Mouse (Mus musculus) embryonic stem cell, embryonic (primary cell): ENCODE measurements around the gene Arhgap35.

Experiments used
- CTCF ChIA-PET, 4 experiments: fragments of 300-600 bp in 2 of 4; fragments of 350-600 bp in 2 of 4; sonication (Branson Sonifier 250); formaldehyde crosslinking; loops; one replicate each; lab custom pipeline; 2022; ENCODE audit warnings: inconsistent platforms in 2 of 4; lab: Charles Lee
- POLR2A ChIA-PET, 4 experiments: fragments of 300-600 bp in 2 of 4; fragments of 350-600 bp in 2 of 4; sonication (Branson Sonifier 250); formaldehyde crosslinking; loops; one replicate each; lab custom pipeline; 2022; ENCODE audit warnings: antibody characterized with exemption in 4 of 4, inconsistent platforms in 1 of 4; lab: Charles Lee

Gene Arhgap35

GRCm38 (mm10) chr7:16504573-16505225, 110.1 kb downstream of the Arhgap35 start:
- CTCF ChIA-PET, result interaction anchor here in 1 of 4 experiments (2.5 to 3.6 kb wide), 2 partner anchors 12 to 125 kb away, joined by 7 to 15 read pairs; no protein-coding TSS in a partner anchor
- POLR2A ChIA-PET, result interaction anchor here in 2 of 4 experiments (0.5 to 1.0 kb wide), 3 partner anchors 18 to 110 kb away, joined by 3 to 5 read pairs (median 5); partner anchors contain the start of gene Arhgap35 (in 1 of the 2)

- CTCF ChIA-PET, result interaction anchor here in 1 of 4 experiments (3.6 kb wide), 1 partner anchor 9 kb away, joined by 15 read pairs; no protein-coding TSS in a partner anchor
These were observed 113.2 kb downstream of the Arhgap35 start for GRCm38 (mm10) chr7:16501571-16501970.

DNA sequence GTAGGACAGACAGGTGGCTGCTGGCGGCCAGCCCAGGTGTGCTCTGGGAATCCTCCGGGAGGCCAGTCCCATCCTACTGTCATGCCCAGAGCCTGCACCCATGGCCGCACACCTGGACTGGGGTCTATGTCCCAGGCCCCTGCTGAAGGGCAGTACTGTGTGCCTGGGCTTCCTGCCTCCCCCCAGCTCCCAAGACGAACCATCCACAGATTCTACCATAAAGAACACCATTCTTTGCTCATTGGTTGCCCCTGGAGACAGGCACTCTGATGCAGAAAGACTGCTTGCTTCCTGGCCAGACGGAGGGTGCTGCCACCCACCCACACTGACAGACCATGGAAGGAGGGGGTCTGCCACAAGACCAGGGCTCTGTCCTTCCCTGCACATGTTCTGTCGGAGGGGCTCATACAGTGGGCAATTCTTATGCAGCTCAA, 115.1 kb downstream of the Arhgap35 start:
- POLR2A ChIA-PET, result interaction anchor here in 1 of 4 experiments (0.6 to 1.3 kb wide), 3 partner anchors 10 to 122 kb away, joined by 3 read pairs; no protein-coding TSS in a partner anchor
- CTCF ChIA-PET, result no interaction called here

More at GRCm38 (mm10) chr7:16501571-16501970, 113.2 kb downstream of the Arhgap35 start:
- POLR2A ChIA-PET, result interaction anchor here in 1 of 4 experiments (0.6 to 1.0 kb wide), 2 partner anchors 10 to 113 kb away, joined by 3 read pairs; partner anchors contain the start of gene Arhgap35

DNA sequence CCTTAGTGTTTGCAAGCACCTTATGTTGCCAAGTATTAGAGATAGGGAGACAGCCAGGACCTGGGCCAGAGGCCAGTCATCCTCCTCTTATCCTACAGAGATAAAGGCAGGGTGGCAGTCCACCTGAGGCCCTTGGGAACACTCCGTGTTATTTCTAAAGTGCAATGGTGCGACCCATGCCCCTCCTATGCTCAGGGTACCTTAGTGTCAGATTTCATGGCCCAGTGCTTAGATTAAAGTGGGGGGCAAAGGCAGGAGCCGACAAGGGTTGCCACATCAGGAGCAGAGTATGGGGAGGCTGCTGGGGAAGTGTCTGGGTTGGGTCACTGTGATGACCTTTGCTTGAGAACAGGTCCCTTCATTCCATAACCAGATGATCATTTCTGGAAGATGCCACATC, 118.5 kb downstream of the Arhgap35 start:
- ChIA-PET CTCF (interaction anchor here in 2 of 4 experiments (0.7 to 1.0 kb wide), 3 partner anchors 11 to 311 kb away, joined by 3 to 4 read pairs (median 3); no protein-coding TSS in a partner anchor), POLR2A (no interaction called here)

DNA sequence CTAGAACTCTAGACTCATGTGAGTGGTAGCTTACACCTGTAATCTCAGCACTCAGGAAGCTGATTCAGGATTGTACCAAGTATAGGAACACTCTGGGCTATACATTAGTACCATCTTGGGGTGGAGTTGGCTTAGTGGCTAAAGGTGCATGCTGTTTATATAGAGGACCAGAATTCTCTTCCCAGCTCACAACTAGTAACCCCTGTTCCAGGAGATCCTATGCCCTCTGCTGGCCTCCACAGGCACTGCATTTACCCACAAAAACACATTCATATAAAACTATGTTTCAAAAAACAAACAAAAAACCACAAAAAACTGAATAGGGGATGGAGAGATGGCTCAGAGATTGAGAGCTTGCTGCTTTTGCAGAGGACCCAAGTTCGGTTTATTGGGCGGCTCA, 121.4 kb downstream of the Arhgap35 start:
- CTCF ChIA-PET, result interaction anchor here (0.5 to 6.2 kb wide), 34 partner anchors 9 to 399 kb away, joined by 3 to 108 read pairs (median 4); partner anchors contain the start of genes Arhgap35 (in 1 of the 4) and Gng8 (in 1 of the 4)
- POLR2A ChIA-PET, result interaction anchor here (0.6 to 1.7 kb wide), 12 partner anchors 10 to 199 kb away, joined by 3 to 4 read pairs (median 3); partner anchors contain the start of gene Arhgap35 (in 1 of the 4)

DNA sequence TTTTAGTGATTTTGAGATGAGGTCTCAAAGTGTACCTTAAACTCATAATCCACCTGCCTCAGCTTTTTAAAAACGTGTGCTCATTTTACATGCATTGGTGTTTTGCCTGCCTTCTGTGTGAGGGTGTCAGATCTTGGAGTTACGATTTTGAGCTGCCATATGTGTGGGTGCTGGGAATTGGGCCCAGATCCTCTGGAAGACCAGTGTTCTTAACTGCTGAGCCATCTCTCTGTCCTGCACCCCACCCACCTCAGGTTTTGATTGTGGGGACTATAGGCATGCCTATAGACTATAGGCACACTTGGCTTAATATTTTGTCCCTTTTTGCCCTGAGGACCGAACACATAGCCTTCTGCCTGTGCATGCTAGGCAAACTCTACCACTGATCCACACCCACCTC, 122.6 kb downstream of the Arhgap35 start:
- CTCF ChIA-PET, result interaction anchor here (0.6 to 6.2 kb wide), 42 partner anchors 8 to 410 kb away, joined by 3 to 108 read pairs (median 4); partner anchors contain the start of genes Arhgap35 (in 2 of the 4), Inafm1 (in 1 of the 4) and Npas1 (in 1 of the 4)
- POLR2A ChIA-PET, result interaction anchor here in 3 of 4 experiments (0.7 to 1.7 kb wide), 9 partner anchors 9 to 206 kb away, joined by 3 to 5 read pairs (median 4); partner anchors contain the start of gene Ccdc9 (in 1 of the 3)

DNA sequence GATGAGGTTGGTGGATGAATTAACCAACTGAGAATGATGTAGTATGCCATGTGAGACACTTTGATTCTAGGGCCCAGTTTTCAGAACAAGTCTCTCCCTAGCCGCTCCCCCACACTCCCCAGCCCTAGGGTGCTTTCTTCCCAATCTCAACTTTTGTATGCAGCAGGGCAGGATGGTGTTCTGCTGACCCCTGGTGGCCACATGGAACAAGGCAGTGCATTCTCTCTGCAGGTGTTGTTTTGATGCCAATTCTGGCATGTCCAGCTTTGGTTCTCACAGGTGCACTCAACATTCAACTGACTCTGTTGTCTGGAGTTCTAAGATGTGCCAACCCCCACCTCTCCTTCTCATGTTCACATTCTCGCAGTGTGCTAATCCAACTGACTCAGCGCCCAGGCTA, 123.0 kb downstream of the Arhgap35 start:
- CTCF ChIA-PET, result interaction anchor here (0.5 to 6.2 kb wide), 41 partner anchors 9 to 435 kb away, joined by 3 to 108 read pairs (median 4); partner anchors contain the start of genes Arhgap35 (in 2 of the 4), Inafm1 (in 1 of the 4) and Npas1 (in 1 of the 4)
- POLR2A ChIA-PET, result interaction anchor here (0.6 to 1.7 kb wide), 9 partner anchors 9 to 205 kb away, joined by 3 to 8 read pairs (median 4); partner anchors contain the start of gene Ccdc9 (in 1 of the 4)

GRCm38 (mm10) chr7:16489948-16490347, 124.8 kb downstream of the Arhgap35 start:
- CTCF ChIA-PET, result interaction anchor here (0.5 to 6.2 kb wide), 51 partner anchors 8 to 522 kb away, joined by 3 to 108 read pairs (median 4); partner anchors contain the start of genes Arhgap35 (in 2 of the 4), Ccdc9 (in 1 of the 4), Ehd2 (in 1 of the 4) and Inafm1 (in 1 of the 4)

DNA sequence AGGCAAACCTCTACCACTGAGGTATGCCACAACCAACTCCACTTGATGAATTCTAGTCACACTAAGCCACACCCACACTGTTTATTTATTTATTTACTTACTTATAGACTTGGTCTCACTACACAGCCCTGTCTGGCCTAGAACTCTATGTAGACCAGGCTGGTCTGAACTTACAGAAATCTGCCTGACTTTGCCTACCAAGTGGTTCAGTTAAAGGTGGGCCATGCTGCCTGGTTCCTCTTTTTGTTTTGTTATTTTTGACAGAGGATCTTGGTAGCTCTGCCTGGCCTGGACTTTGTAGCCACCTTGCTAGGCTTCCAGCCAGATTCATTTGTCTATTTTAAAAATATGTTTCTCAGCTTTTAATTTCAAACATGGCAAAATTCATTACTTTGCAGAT, 126.0 kb downstream of the Arhgap35 start:
- ChIA-PET POLR2A (interaction anchor here in 1 of 4 experiments (0.5 kb wide), 1 partner anchor 269 kb away, joined by 3 read pairs; no protein-coding TSS in a partner anchor), CTCF (interaction anchor here (0.6 to 6.2 kb wide), 16 partner anchors 7 to 203 kb away, joined by 3 to 108 read pairs (median 6); partner anchors contain the start of gene Arhgap35 (in 1 of the 4))

More at GRCm38 (mm10) chr7:16489948-16490347, 124.8 kb downstream of the Arhgap35 start:
- POLR2A ChIA-PET, result interaction anchor here in 3 of 4 experiments (0.7 to 1.7 kb wide), 12 partner anchors 8 to 204 kb away, joined by 3 to 10 read pairs (median 4); partner anchors contain the start of gene Ccdc9 (in 1 of the 3)

DNA sequence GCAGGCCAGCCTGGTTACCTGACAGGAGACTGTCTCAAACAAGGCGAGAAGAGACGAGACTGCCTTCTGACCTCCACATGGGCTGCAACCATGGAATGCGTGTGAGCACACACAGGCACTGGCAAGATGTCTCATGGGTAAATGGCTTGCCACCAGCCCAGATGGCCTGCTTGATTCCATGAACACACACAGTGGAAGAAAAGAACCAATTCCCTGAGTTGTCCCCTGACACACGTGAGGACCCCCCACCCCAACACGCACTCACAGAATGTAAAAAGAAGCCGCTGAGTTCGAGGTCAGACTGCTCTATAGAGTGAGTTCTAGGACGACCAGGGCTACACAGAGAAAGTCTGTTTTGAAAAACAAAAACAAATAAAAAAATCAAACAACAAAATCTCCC, 137.2 kb downstream of the Arhgap35 start, which contains the start of gene Npas1:
Gene Npas1 (minus strand): TSS at position 101 of the 400 bp plus-strand sequence.
- ChIA-PET POLR2A (no interaction called here), CTCF (interaction anchor here in 2 of 4 experiments (1.0 to 1.1 kb wide), 2 partner anchors 14 kb away, joined by 3 to 6 read pairs; no protein-coding TSS in a partner anchor)

DNA sequence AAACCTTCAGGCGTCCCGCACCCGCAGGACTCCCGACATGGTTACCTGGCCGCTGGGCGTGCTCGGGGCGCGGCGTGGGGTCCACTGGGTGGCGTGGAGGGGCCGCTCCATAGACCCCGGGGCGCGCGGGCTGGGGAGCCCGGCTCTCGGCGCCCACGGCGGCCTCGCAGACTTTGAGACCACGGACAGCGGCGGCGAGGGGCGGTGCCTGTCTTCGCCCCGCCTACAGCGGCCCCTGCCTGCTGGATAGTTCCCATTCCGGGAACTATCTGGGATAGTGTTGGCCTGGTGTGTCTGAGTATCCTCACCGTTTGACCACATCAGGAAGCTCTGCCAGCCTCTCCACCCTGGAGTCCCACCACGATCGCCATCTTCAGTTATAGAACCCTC, 138.2 kb downstream of the Arhgap35 start:
- ChIA-PET CTCF (no interaction called here), POLR2A (no interaction called here)

DNA sequence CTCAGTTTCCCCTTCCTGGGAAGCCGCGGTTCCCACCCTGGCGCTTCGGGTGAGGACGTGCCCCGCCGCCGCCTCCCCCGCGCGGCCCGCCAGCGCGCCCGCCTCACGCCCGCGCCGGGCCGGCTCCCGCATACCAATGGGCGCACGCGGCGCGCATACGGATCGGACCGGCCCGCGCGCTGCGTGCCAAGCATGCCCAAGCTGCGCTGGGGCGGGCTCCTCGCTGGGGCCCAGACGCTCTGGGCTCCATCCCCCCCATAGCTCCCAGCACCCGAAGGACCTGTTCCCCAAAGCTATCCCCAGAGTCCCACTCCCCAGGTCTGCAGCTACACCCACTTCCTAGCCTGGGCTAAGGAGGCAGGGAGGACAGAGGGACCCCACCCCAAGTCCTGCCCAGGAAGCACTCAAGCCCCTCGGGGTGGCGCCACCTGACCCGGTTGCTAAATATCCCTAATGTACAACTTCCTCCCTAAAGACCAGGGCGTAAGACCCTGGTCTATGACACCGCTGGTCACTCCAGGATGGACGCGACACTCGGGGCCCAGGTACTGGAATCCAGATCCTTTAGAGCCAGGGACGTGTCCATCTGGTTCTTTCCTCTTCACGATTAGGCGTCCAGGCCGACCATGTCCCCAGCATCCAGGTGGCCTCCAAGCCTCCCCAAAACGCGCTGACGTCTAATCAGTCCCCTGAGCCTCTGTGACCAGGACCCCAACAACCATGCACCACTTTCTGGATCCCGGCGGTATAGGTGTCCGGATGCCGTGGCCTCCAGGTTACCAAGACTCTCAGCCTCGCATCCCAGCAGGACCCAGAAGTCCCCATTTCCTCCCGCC, 138.8 kb downstream of the Arhgap35 start:
- POLR2A ChIA-PET, result interaction anchor here in 2 of 4 experiments (0.6 to 1.0 kb wide), 3 partner anchors 14 to 167 kb away, joined by 3 to 4 read pairs (median 3); no protein-coding TSS in a partner anchor

DNA sequence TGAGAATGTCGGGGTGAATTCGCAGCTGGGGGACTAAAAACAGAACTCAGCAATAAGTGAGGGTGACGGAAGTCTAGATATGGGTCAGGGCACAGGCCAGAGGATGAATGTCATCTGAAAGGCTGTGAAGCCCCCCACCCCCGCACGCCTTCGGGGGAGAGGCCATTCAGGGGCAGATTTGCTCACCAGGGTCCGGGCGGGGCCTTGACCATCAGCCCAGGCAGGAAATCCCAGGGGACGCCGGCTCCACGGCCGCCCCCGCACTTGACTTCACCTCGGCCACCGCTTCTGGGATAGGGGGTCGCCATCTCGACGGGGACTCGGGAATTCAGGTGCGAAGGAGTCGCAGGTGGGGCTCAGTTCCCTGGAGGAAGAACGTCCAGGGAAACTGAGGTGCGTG, 139.5 kb downstream of the Arhgap35 start:
- ChIA-PET POLR2A (interaction anchor here in 3 of 4 experiments (0.6 to 1.5 kb wide), 6 partner anchors 14 to 190 kb away, joined by 3 to 4 read pairs (median 3); no protein-coding TSS in a partner anchor), CTCF (interaction anchor here in 2 of 4 experiments (0.8 to 1.6 kb wide), 4 partner anchors 12 to 181 kb away, joined by 3 to 9 read pairs (median 4); no protein-coding TSS in a partner anchor)

More for the DNA sequence above, 138.8 kb downstream of the Arhgap35 start:
- CTCF ChIA-PET, result interaction anchor here in 2 of 4 experiments (0.8 to 1.6 kb wide), 3 partner anchors 13 to 181 kb away, joined by 3 to 9 read pairs (median 4); no protein-coding TSS in a partner anchor

GRCm38 (mm10) chr7:16474445-16474844, 140.3 kb downstream of the Arhgap35 start:
- CTCF ChIA-PET, result interaction anchor here in 1 of 4 experiments (0.5 to 1.2 kb wide), 4 partner anchors 11 to 418 kb away, joined by 3 to 5 read pairs (median 4); no protein-coding TSS in a partner anchor
- POLR2A ChIA-PET, result interaction anchor here in 2 of 4 experiments (0.7 to 1.5 kb wide), 3 partner anchors 73 to 189 kb away, joined by 3 read pairs; no protein-coding TSS in a partner anchor

DNA sequence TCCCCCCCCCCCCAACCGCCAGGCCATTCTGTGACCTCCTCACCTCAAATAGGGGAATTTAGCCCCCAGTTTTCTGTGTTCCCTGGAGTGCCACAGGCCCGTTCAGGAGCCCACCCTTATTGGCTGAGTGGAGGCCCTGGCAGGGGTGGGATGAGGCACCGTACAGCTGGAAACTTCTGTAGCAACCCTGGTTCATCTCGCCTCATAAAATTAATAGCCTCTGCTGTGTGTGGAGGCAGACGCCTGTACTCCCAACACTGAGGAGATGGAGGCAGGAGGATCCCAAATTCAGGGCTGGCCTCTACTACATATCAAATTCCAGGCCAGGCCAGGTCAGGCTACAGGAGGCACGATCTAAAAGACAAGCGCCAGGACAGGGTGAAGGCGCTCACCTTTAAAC, 140.9 kb downstream of the Arhgap35 start:
- POLR2A ChIA-PET, result interaction anchor here in 2 of 4 experiments (0.7 to 1.5 kb wide), 2 partner anchors 73 to 188 kb away, joined by 3 read pairs; no protein-coding TSS in a partner anchor
- CTCF ChIA-PET, result interaction anchor here in 2 of 4 experiments (0.5 to 1.0 kb wide), 3 partner anchors 11 to 418 kb away, joined by 5 to 10 read pairs (median 5); no protein-coding TSS in a partner anchor

GRCm38 (mm10) chr7:16472116-16472709, 142.6 kb downstream of the Arhgap35 start:
- ChIA-PET CTCF (interaction anchor here in 3 of 4 experiments (0.6 to 1.4 kb wide), 11 partner anchors 9 to 527 kb away, joined by 3 to 6 read pairs (median 3); no protein-coding TSS in a partner anchor), POLR2A (interaction anchor here in 2 of 4 experiments (0.6 to 1.3 kb wide), 5 partner anchors 51 to 183 kb away, joined by 3 to 6 read pairs (median 3); no protein-coding TSS in a partner anchor)
